Mouse (Mus musculus) lung, adult 2 months (tissue): ENCODE results near the gene Trappc11. TPM values are rescaled to one million over a fixed set of nuclear protein-coding genes. Genes with fewer than 3 reads are reported as not detected.

Experiments used
- DNase-seq: peaks from one replicate; pipeline ENCODE4 v3.0.0; 2022
- H3K4me1 ChIP-seq: fragments of 200-500 bp; 2 replicates; pipeline ENCODE4 v1.6.1; 2011; ENCODE audit warnings: low read length; ENCODE audit not compliant: control insufficient read depth, insufficient read depth
- H3K4me3 ChIP-seq: fragments of 200-500 bp; replicated peaks from 2 replicates; pipeline ENCODE3; 2011; ENCODE audit warnings: low read depth, mild to moderate bottlenecking, control low read depth, low read length; ENCODE audit errors: extremely low read depth
- CTCF ChIP-seq: fragments of 200-500 bp; IDR thresholded peaks from 2 replicates; pipeline ENCODE4 v1.5.1; 2011; ENCODE audit warnings: mild to moderate bottlenecking, low read length, control low read depth; ENCODE audit not compliant: insufficient read depth
- POLR2A ChIP-seq: fragments of 200-500 bp; IDR thresholded peaks from 2 replicates; pipeline ENCODE4 v1.6.1; 2011; ENCODE audit warnings: low read depth, mild to moderate bottlenecking, control low read depth, low read length, borderline replicate concordance; ENCODE audit errors: extremely low read depth
- WGBS: fragments of 180-500 bp; shearing (Covaris S2); methylation state at CpG from one replicate; pipeline ENCODE4 v1.1.7; 2018; 5-methylcytosine and 5-hydroxymethylcytosine counted together
- polyA plus RNA-seq: library from polyadenylated mRNA; depleted of rRNA; stranded (reverse); fragments of >200 nt; gene quantifications from 2 replicates; pipeline ENCODE4 v1.2.3, GENCODE M21; 2012

Gene Trappc11
- polyA plus RNA-seq, 1 experiment = 22.0 TPM

DNA sequence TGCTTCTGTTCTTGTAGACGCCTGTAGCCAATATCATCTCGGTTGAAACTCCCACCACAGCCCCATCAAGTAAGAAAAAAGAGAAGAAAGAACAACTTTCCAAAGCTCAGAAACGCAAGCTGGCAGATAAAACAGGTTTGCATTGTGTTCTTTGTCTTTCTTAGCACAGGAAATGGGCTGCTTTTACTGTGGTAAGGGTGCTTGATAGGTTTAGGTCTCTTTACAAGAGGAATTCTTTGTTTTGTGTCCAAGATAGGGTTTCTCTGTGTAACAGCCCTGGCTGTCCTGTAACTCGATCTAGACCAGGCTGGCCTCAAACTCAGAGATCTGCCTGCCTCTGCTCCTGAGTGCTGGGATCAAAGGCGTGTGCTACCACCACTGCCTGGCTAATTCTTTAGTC is 10.8 kb upstream of the Trappc11 start:
- WGBS = 88% methylated on average over 5 of the region's 5 CpGs
- no peak for TF ChIP-seq CTCF
- no peak for TF ChIP-seq POLR2A
- Histone ChIP-seq H3K4me1 (no peaks in the 10 kb centered on the region), H3K4me3 (no peak overlapping the region)
- DNase-seq = no peak

DNA sequence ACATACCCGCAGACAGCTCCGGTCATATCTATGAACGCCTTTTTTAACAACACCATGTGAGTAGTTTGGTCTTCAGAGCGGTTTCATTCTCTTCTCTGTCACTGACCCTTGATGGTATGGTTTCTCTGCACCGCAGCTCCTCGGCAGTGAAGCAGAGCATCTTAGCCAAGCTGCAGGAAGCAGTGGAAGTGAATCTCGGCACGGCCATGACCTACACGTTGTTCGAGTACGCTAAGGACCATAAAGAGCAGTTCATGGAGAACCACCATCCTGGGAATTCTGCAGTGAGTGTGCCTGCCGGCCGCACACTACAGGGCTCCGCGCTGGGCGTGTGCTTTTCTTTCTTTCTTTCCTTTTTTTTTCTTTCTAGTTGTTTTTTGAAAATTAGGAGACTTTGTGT is 9.5 kb upstream of the Trappc11 start:
- H3K4me1 ChIP-seq = no peaks in the 10 kb centered on the region
- DNase-seq = no peak
- no peak overlapping the region for H3K4me3 ChIP-seq
- 95% methylated on average over 16 of the region's 16 CpGs for WGBS
- no peak for TF ChIP-seq POLR2A
- TF ChIP-seq CTCF = no peak

DNA sequence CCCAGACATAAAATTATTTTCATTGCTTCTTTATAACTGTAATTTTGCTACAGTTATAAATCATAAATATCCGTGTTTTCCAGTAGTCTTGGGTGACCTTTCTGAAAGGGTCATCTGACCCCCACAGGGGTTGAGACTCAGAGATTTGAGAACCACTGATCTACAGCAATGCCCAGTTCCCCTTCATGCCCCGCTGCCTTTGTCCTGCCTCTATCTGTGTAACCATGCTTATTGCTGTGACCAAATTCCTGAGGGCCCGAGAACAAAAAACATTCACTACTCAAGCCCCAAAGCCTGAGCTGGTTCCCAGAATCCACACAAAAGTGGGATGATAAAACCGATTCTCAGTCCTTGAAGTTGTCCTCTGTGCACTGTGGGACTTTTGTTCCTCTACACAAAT is 5.1 kb upstream of the Trappc11 start:
- H3K4me1 ChIP-seq = peaks cover 2% of the 10 kb centered on the region
- DNase-seq = no peak
- TF ChIP-seq CTCF = no peak
- no peak for TF ChIP-seq POLR2A
- no peak overlapping the region for H3K4me3 ChIP-seq
- WGBS = 90% methylated on average over 4 of the region's 4 CpGs

DNA sequence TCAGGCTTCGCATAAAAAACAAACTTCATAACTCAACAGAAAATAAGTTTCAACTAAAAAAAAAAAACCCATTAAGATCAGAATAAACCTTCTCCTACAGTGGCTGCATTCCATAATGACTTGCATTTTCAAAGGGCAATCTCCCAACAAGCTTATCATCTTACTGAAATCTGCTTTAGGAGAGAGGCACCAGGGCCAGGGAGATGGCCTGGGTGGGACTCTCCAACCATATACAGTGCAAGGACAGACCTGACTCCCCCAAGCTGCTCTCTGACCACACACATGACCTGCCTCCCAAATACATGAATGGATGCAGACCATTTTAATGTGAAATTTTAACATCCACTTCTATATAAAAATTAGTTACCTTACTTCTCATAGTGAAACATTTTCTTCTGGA is 5.2 kb downstream of the Trappc11 start:
- Histone ChIP-seq H3K4me1 (peaks cover 2% of the 10 kb centered on the region; the same call in 1 of the 2 replicates), H3K4me3 (no peak overlapping the region)
- TF ChIP-seq CTCF (no peak), POLR2A (no peak)
- WGBS = 100% methylated on average over 1 of the region's 1 CpGs
- DNase-seq = no peak

DNA sequence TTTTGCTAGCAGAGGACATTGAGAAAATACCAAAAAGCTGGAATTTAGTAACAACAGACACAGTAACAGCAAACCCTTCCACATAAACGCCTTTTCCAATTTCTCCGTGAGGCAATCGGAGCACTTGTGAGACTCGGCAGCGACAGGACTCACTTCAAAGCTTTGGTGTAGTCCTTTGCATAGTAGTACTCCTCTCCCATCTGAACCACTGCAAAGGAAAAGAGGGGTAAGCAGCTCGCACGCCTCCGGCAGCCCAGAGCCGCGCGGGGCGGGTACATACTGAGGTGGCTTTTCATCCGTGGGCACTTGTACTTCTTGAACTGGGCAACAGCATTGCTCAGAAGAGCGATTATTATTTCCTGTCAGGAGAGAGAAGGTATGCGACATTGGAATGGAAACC is 19.7 kb downstream of the Trappc11 start:
- no peak for DNase-seq
- H3K4me3 ChIP-seq = no peak overlapping the region
- TF ChIP-seq POLR2A (no peak), CTCF (no peak)
- 94% methylated on average over 15 of the region's 15 CpGs for WGBS
- no peaks in the 10 kb centered on the region for H3K4me1 ChIP-seq

DNA sequence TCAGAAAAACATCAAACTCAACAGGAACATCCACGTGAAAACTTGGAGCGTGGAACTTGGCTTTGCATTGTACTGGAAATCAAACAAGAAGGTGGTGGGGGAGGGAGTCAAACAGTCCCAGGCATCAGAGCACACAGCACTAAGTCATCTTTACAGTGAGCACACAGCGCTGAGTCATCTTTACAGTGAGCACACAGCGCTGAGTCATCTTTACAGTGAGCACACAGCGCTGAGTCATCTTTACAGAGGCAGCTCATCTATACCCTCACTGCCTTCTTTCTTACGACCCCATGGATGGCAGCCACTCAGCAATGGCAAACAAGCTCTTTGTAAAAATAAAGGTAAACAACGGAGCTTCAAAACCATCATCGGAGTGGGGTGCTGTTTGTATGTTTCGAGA is 22.3 kb downstream of the Trappc11 start:
- DNase-seq = no peak
- no peak overlapping the region for H3K4me3 ChIP-seq
- WGBS = 88% methylated on average over 9 of the region's 9 CpGs
- TF ChIP-seq POLR2A (no peak), CTCF (no peak)
- no peaks in the 10 kb centered on the region for H3K4me1 ChIP-seq

DNA sequence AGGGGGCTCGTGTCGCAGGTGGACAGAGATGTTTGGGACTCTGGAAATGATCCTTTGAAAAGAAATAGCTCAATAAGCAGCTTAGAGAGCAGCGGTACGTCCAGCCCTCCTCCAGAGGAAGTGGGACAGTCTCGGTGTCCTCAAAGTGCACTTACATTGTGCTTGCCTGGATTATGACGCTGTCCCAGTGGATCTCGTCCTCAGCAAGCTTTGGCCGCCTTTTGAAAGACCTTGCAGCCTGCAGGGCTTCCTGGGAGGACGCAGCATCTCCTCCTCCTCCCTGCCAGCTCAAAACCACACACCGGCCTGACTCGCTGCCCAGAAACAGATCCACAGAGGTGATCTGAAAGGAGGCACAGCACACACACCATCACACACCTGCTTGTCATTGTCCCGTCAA is 27.8 kb downstream of the Trappc11 start:
- 91% methylated on average over 12 of the region's 12 CpGs for WGBS
- TF ChIP-seq POLR2A (no peak), CTCF (no peak)
- DNase-seq = no peak
- H3K4me3 ChIP-seq = no peak overlapping the region
- no peaks in the 10 kb centered on the region for H3K4me1 ChIP-seq

DNA sequence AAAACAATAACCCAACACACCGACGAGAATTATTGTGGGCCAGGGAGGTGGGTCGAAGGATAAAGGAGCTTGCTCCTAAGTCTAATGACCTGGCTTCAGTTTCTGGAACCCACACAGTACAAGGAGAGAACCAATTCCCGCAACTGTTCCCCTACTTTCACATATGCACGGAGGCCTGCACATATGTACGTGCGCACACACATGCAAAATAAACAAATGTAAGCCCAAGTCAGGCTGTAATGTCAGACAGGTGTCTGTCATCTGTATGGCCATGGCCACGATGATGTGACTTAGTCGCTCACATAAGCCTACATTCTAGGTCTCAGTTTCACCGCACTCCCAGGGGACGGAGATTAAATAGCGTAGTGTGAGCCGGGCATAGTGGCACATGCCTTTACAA is 30.7 kb downstream of the Trappc11 start:
- no peak for TF ChIP-seq POLR2A
- TF ChIP-seq CTCF = no peak
- no peaks in the 10 kb centered on the region for H3K4me1 ChIP-seq
- 95% methylated on average over 13 of the region's 13 CpGs for WGBS
- no peak overlapping the region for H3K4me3 ChIP-seq
- no peak for DNase-seq

DNA sequence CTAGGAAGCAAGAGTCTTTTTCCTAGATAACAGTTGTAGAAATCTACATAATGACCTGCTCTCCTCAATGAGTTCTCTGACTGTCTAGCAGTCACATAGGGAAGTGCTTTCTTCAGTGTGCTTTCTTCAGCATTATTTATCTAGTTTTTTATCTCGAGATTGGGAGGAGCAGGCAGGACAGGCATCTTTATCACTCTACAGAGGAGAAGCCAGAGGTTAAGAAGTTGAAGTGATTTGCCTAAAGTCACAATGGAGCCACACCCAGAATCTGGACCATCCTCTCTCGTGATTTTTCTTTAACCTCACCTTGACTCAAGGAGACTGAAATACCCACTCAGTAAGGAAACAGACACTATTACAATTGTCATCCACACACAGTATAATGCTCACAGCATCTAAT is 31.3 kb downstream of the Trappc11 start:
- H3K4me1 ChIP-seq = no peaks in the 10 kb centered on the region
- no peak for DNase-seq
- 65% methylated on average over 2 of the region's 2 CpGs for WGBS
- H3K4me3 ChIP-seq = no peak overlapping the region
- no peak for TF ChIP-seq POLR2A
- no peak for TF ChIP-seq CTCF

DNA sequence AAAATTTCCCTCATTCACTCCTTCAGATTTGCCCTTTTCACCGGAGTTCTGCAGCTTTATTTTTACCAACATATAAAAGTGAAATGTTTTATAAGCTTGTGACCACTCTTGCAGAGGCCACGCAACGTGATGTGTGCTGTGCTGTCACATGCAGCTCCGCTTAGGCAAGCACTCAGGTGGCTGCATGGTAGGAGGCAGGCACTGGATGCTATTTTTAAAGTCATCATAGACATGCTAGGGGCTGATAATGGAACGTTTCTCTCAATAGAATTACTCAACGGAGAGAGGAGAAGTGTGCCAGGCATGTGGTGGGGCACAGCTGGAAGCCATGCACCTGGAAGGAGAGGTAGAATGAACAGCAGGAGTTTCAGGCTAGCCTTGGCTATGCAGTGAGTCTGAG is 37.8 kb downstream of the Trappc11 start:
- Histone ChIP-seq H3K4me1 (no peaks in the 10 kb centered on the region), H3K4me3 (no peak overlapping the region)
- 81% methylated on average over 6 of the region's 6 CpGs for WGBS
- no peak for DNase-seq
- TF ChIP-seq CTCF = no peak
- TF ChIP-seq POLR2A = no peak

DNA sequence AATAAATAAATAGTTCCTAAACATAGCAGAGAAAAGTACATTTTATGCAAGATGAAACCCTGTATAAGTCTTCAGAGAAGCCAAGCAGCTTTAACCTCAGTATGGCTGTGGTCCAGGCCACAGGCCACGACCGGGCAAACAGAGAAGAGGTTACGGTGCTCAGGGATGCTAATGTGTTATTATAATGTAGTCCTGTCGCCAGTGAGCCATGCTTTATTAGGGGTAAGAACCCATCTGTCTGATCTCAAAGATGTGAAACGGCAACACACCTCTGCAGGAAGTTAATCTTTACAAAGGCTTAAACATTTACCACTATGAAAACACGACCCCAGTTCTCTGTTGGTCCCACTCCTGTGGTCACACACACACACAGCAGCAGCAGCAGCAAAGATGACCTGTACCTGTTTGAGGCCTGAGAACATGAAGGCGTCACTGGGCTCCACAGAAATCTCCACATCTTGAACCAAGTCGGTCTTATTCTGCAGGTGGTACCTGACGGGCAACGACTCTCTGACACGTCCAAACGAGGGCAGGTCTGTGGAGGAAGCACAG is 38.6 kb downstream of the Trappc11 start:
- TF ChIP-seq POLR2A = no peak
- no peak for TF ChIP-seq CTCF
- 67% methylated on average over 12 of the region's 12 CpGs for WGBS
- H3K4me1 ChIP-seq = no peaks in the 10 kb centered on the region
- no peak for DNase-seq
- H3K4me3 ChIP-seq = no peak overlapping the region
